ENCODE assay signal across 8 mouse cellular contexts in genomic region chr1:195130953-195131674, GRCm38 (mm10). TPM values are rescaled to one million over a fixed set of nuclear protein-coding genes. Genes with fewer than 3 reads are reported as not detected.
A peak's percentile ranks its signal among the peaks of the same experiment; 100 is the strongest.
DNase-seq lines count a peak whose midpoint lies in the region; ATAC-seq lines count a peak whose summit lies in the region.

TSS of gene Cr1l (minus strand) at chr1:195131586.

- H3K4me2 ChIP-seq in kidney, embryonic 15.5 days: peak within 1 kb of the TSS; percentile 61

- peak within 1 kb of the TSS; percentile 98 for H3K27ac ChIP-seq in heart, embryonic 10.5 days
- peak within 1 kb of the TSS; percentile 97 for H3K27ac ChIP-seq in kidney, embryonic 15.5 days

- peak; percentile 87 for ATAC-seq in erythroblast, adult 5-6 weeks (replicated peaks; ENCODE audit: low FRiP score, poor library complexity, severe bottlenecking)
- ATAC-seq in kidney, embryonic 15.5 days (replicated peaks; ENCODE audit: low FRiP score): peak; percentile 100
- peak; percentile 90 for ATAC-seq in monocyte, adult 5-6 weeks (replicated peaks; ENCODE audit: insufficient number of reproducible peaks, low FRiP score, low TSS enrichment, poor library complexity, severe bottlenecking)

- H3K9me3 ChIP-seq in heart, embryonic 10.5 days: no peaks in the 10 kb centered on the region
- no peaks in the 10 kb centered on the region for H3K9me3 ChIP-seq in kidney, embryonic 15.5 days (replicated peaks)

- H3K4me3 ChIP-seq in heart, embryonic 10.5 days: peak within 1 kb of the TSS; percentile 71
- peak within 1 kb of the TSS; percentile 63 for H3K4me3 ChIP-seq in kidney, embryonic 15.5 days (replicated peaks)

- no peaks in the 10 kb centered on the region for H3K4me1 ChIP-seq in heart, embryonic 10.5 days
- peaks cover 8% of the 10 kb centered on the region for H3K4me1 ChIP-seq in kidney, embryonic 15.5 days

- H3K9ac ChIP-seq in kidney, embryonic 15.5 days: peak within 1 kb of the TSS; percentile 67

- peaks cover 19% of the 10 kb centered on the region for H3K36me3 ChIP-seq in heart, embryonic 10.5 days
- peaks cover 17% of the 10 kb centered on the region for H3K36me3 ChIP-seq in kidney, embryonic 15.5 days

- DNase-seq in B cell, adult 2 months: peak; percentile 86 to 87
- peak; percentile 96 for DNase-seq in brain, adult 2 months (ENCODE audit: low read depth, low spot score)
- peak; percentile 94 for DNase-seq in heart, embryonic 10.5 days (ENCODE audit: low spot score)
- DNase-seq in liver: peak; percentile 92
- peak; percentile 84 to 91 for DNase-seq in spleen, postnatal 4 days (ENCODE audit: low spot score in 2 of 2)

- WGBS in heart, embryonic 10.5 days: under 1% methylated on average over 31 of the region's 31 CpGs
- under 1% methylated on average over 31 of the region's 31 CpGs for WGBS in kidney, embryonic 15.5 days

- no peaks in the 10 kb centered on the region for H3K27me3 ChIP-seq in heart, embryonic 10.5 days (ENCODE audit: insufficient read depth, poor library complexity, severe bottlenecking)
- no peaks in the 10 kb centered on the region for H3K27me3 ChIP-seq in kidney, embryonic 15.5 days

RNA-seq across cellular contexts. Expression of gene Cr1l, which starts in this region (rescaled TPM):
- 74.6 and 87.1 TPM in 2 replicates for total RNA-seq in erythroblast, adult 5-6 weeks (2015; ENCODE audit: low replicate concordance)
- total RNA-seq in erythroblast, adult 5-6 weeks (2017; ENCODE audit: low replicate concordance): 85.6 and 112 TPM in 2 replicates
- polyA plus RNA-seq in heart, embryonic 10.5 days (2016; fragmentation: Nextera tagmentation; extraction: Ambion mirVana): 52.8 and 60.0 TPM in 2 replicates
- polyA plus RNA-seq in kidney, embryonic 15.5 days (2015; fragmentation: Nextera tagmentation; extraction: Ambion mirVana): 71.7 and 78.9 TPM in 2 replicates
- 225 to 242 TPM (median 238 TPM) in 3 replicates for total RNA-seq in monocyte, adult 5-6 weeks (2017)

Comparison
In these comparisons a context has a peak if more than half of its experiments do, and no peak if none do; other contexts are left out.
1. Peak in every context shown above with its lines: DNase-seq, ATAC-seq, H3K4me3 ChIP-seq and H3K27ac ChIP-seq.